Mouse (Mus musculus) MEL (cell line): ENCODE data around the gene Tmem184b. TPM values are rescaled to one million over a fixed set of nuclear protein-coding genes. Genes with fewer than 3 reads are reported as not detected.

ENCODE experiments used
- DNase-seq: peaks from one replicate; pipeline ENCODE4 v3.0.0; 2011; ENCODE audit warnings: low read depth, low spot score
- H3K27ac ChIP-seq: 2 replicates; pipeline ENCODE4 v1.5.1; 2012; ENCODE audit warnings: low read depth, mild to moderate bottlenecking, control low read depth, low read length, moderate library complexity; ENCODE audit not compliant: control insufficient read depth
- H3K27me3 ChIP-seq, 2 experiments: fragments of 150-350 bp in 1 of 2; sonication (generic) in 1 of 2; 2 replicates each; pipeline ENCODE4 v1.6.1; 2012; ENCODE audit warnings: low read length in 2 of 2, mild to moderate bottlenecking in 2 of 2, improper control_type of control experiment in 1 of 2, moderate library complexity in 1 of 2; ENCODE audit not compliant: insufficient read depth in 2 of 2, control insufficient read depth in 1 of 2
- H3K36me3 ChIP-seq, 2 experiments: 2 replicates each; pipeline ENCODE4 v1.6.1; 2012 to 2014; ENCODE audit warnings: low read length in 2 of 2, improper control_type of control experiment in 1 of 2, inconsistent platforms in 1 of 2, mild to moderate bottlenecking in 1 of 2; ENCODE audit not compliant: insufficient read depth in 2 of 2, control insufficient read depth in 1 of 2
- H3K4me1 ChIP-seq, 2 experiments: fragments of 150-350 bp in 1 of 2; sonication (generic) in 1 of 2; 2 replicates each; pipeline ENCODE4 v1.6.1; 2012; ENCODE audit warnings: low read length in 2 of 2, improper control_type of control experiment in 1 of 2, mild to moderate bottlenecking in 1 of 2; ENCODE audit not compliant: insufficient read depth in 2 of 2, control insufficient read depth in 1 of 2
- H3K4me3 ChIP-seq, 2 experiments: fragments of 150-350 bp in 1 of 2; sonication (generic) in 1 of 2; 2 replicates each; pipeline ENCODE4 v1.5.1; 2012; ENCODE audit warnings: low read depth in 2 of 2, low read length in 2 of 2, mild to moderate bottlenecking in 2 of 2, moderate library complexity in 2 of 2, control low read depth in 1 of 2, improper control_type of control experiment in 1 of 2; ENCODE audit not compliant: control insufficient read depth in 1 of 2, insufficient read depth in 1 of 2
- H3K79me2 ChIP-seq: 2 replicates; pipeline ENCODE4 v1.6.1; 2012; ENCODE audit warnings: mild to moderate bottlenecking, low read length, moderate library complexity; ENCODE audit not compliant: control insufficient read depth, poor library complexity, insufficient read depth
- H3K9ac ChIP-seq: 2 replicates; pipeline ENCODE4 v1.6.1; 2012; ENCODE audit warnings: low read depth, mild to moderate bottlenecking, control low read depth, low read length, moderate library complexity; ENCODE audit not compliant: control insufficient read depth, poor library complexity, severe bottlenecking
- H3K9me3 ChIP-seq: fragments of 150-350 bp; sonication (generic); replicated peaks from 2 replicates; pipeline ENCODE4 v1.6.1; 2012; ENCODE audit warnings: mild to moderate bottlenecking, low read length, improper control_type of control experiment, moderate library complexity; ENCODE audit not compliant: insufficient read depth
- BHLHE40 ChIP-seq: IDR thresholded peaks from 2 replicates; pipeline ENCODE4 v1.6.1; 2012; ENCODE audit warnings: low read depth, mild to moderate bottlenecking, inconsistent platforms, low read length, improper control_type of control experiment, borderline replicate concordance
- CHD1 ChIP-seq: IDR thresholded peaks from 2 replicates; pipeline ENCODE4 v1.6.1; 2012; ENCODE audit warnings: low read depth, mild to moderate bottlenecking, inconsistent platforms, low read length, improper control_type of control experiment
- CTCF ChIP-seq, 3 experiments: IDR thresholded peaks in 2 of 3; conservative IDR thresholded peaks in 1 of 3; 2 replicates each; pipeline ENCODE4 v1.5.1; 2011 to 2012; ENCODE audit warnings: low read length in 3 of 3, low read depth in 2 of 3, mild to moderate bottlenecking in 2 of 3, improper control_type of control experiment in 1 of 3, inconsistent platforms in 1 of 3, mixed read lengths in 1 of 3, moderate library complexity in 1 of 3; ENCODE audit not compliant: control insufficient read depth in 1 of 3, insufficient read depth in 1 of 3, poor library complexity in 1 of 3, severe bottlenecking in 1 of 3
- ELF1 ChIP-seq: IDR thresholded peaks from 2 replicates; pipeline ENCODE4 v1.6.1; 2014; ENCODE audit warnings: low read depth, mild to moderate bottlenecking, inconsistent platforms, low read length, improper control_type of control experiment, moderate library complexity
- ETS1 ChIP-seq: IDR thresholded peaks from 2 replicates; pipeline ENCODE4 v1.6.1; 2012; ENCODE audit warnings: low read depth, mild to moderate bottlenecking, inconsistent platforms, low read length, improper control_type of control experiment, moderate library complexity
- HCFC1 ChIP-seq: IDR thresholded peaks from 2 replicates; pipeline ENCODE4 v1.6.1; 2012; ENCODE audit warnings: low read depth, mild to moderate bottlenecking, inconsistent platforms, low read length, improper control_type of control experiment, moderate library complexity
- JUND ChIP-seq: IDR thresholded peaks from 2 replicates; pipeline ENCODE4 v1.6.1; 2011; ENCODE audit warnings: low read depth, mild to moderate bottlenecking, improper control_type of control experiment, low read length
- MAFK ChIP-seq: IDR thresholded peaks from 2 replicates; pipeline ENCODE4 v1.6.1; 2011; ENCODE audit warnings: low read depth, mild to moderate bottlenecking, low read length, improper control_type of control experiment, borderline replicate concordance
- MAZ ChIP-seq: IDR thresholded peaks from 2 replicates; pipeline ENCODE4 v1.6.1; 2012; ENCODE audit warnings: low read depth, mild to moderate bottlenecking, inconsistent platforms, low read length, improper control_type of control experiment
- MEF2A ChIP-seq: IDR thresholded peaks from 2 replicates; pipeline ENCODE4 v1.6.1; 2014; ENCODE audit warnings: low read depth, mild to moderate bottlenecking, inconsistent platforms, low read length, improper control_type of control experiment; ENCODE audit not compliant: poor library complexity, insufficient replicate concordance, severe bottlenecking; ENCODE audit errors: extremely low read depth
- MYC ChIP-seq: IDR thresholded peaks from 2 replicates; pipeline ENCODE4 v1.6.1; 2011; ENCODE audit warnings: low read depth, mild to moderate bottlenecking, low read length, improper control_type of control experiment, moderate library complexity
- NELFE ChIP-seq: IDR thresholded peaks from 2 replicates; pipeline ENCODE4 v1.6.1; 2011; ENCODE audit warnings: low read depth, low read length, improper control_type of control experiment
- NRF1 ChIP-seq: IDR thresholded peaks from 2 replicates; pipeline ENCODE4 v1.6.1; 2014; ENCODE audit warnings: low read depth, mild to moderate bottlenecking, inconsistent platforms, low read length, improper control_type of control experiment, moderate library complexity; ENCODE audit not compliant: poor library complexity, insufficient read depth, severe bottlenecking
- POLR2AphosphoS5 ChIP-seq: IDR thresholded peaks from 2 replicates; pipeline ENCODE4 v1.6.1; 2012; ENCODE audit warnings: low read depth, borderline replicate concordance, mild to moderate bottlenecking, inconsistent platforms, low read length, moderate library complexity, mixed read lengths
- RAD21 ChIP-seq: IDR thresholded peaks from 2 replicates; pipeline ENCODE4 v1.6.1; 2011; ENCODE audit warnings: mild to moderate bottlenecking, low read depth, low read length, improper control_type of control experiment
- SIN3A ChIP-seq: IDR thresholded peaks from 2 replicates; pipeline ENCODE4 v1.6.1; 2012; ENCODE audit warnings: low read length, improper control_type of control experiment, inconsistent platforms
- SMC3 ChIP-seq: IDR thresholded peaks from 2 replicates; pipeline ENCODE4 v1.6.1; 2011; ENCODE audit warnings: low read depth, low read length, improper control_type of control experiment
- UBTF ChIP-seq: IDR thresholded peaks from 2 replicates; pipeline ENCODE4 v1.6.1; 2012; ENCODE audit warnings: low read depth, mild to moderate bottlenecking, inconsistent platforms, low read length, improper control_type of control experiment, moderate library complexity, borderline replicate concordance; ENCODE audit not compliant: insufficient read depth
- USF1 ChIP-seq: IDR thresholded peaks from 2 replicates; pipeline ENCODE4 v1.6.1; 2014; ENCODE audit warnings: low read depth, mild to moderate bottlenecking, inconsistent platforms, low read length, improper control_type of control experiment, moderate library complexity
- USF2 ChIP-seq, 2 experiments: IDR thresholded peaks; 2 replicates each; pipeline ENCODE4 v1.6.1; 2011 to 2012; ENCODE audit warnings: improper control_type of control experiment in 2 of 2, low read length in 2 of 2, borderline replicate concordance in 1 of 2, inconsistent platforms in 1 of 2, low read depth in 1 of 2, mild to moderate bottlenecking in 1 of 2; ENCODE audit not compliant: insufficient read depth in 1 of 2
- ZNF384 ChIP-seq: IDR thresholded peaks from 2 replicates; pipeline ENCODE4 v1.6.1; 2012; ENCODE audit warnings: low read depth, mild to moderate bottlenecking, inconsistent platforms, low read length, improper control_type of control experiment
- polyA plus RNA-seq, 2 experiments: library from polyadenylated mRNA; stranded (reverse) in 1 of 2; unstranded in 1 of 2; fragments of >175 nt in 1 of 2; fragments of >200 nt in 1 of 2; gene quantifications; 2 replicates each; pipeline versions ENCODE4 v1.2.1 to v1.2.4; 2012; ENCODE audit warnings: low replicate concordance in 2 of 2, low read depth in 1 of 2; ENCODE audit not compliant: insufficient read length in 2 of 2, insufficient read depth in 1 of 2, missing spikeins in 1 of 2
- total RNA-seq: library from RNA; depleted of rRNA; stranded (reverse); fragments of 300-350 nt; gene quantifications from 2 replicates; pipeline ENCODE4 v1.2.3, GENCODE M21; 2012

Tmem184b gene
- total and polyA plus RNA-seq, 3 experiments: 7.5 to 28.4 TPM; not detected in 1

- Histone ChIP-seq H3K9ac (no peak overlapping the region), H3K4me3 (no peak overlapping the region), H3K27ac (no peak overlapping the region), H3K27me3 (no peaks in the 10 kb centered on the region), H3K79me2 (0 out of 2 replicates have a peak, but pooled peaks cover 1% of the 10 kb centered on the region), H3K36me3 (peaks cover 0 to 4% of the 10 kb centered on the region in 2 experiments; a peak in 1 of 4 replicates), H3K4me1 (peaks cover 0 to 5% of the 10 kb centered on the region in 2 experiments; a peak in 2 of 4 replicates), H3K9me3 (no peaks in the 10 kb centered on the region)
- TF ChIP-seq POLR2AphosphoS5 (no peak), JUND (no peak), USF2 (IDR thresholded peaks at IDR 0.05; ENCODE audit: borderline replicate concordance in 1 of 2, insufficient read depth in 1 of 2, low read depth in 1 of 2, low read length in 2 of 2) (no peak), CTCF (IDR thresholded peaks at IDR 0.05 in 2 of 3, conservative IDR thresholded peaks at IDR 0.05 in 1 of 3; ENCODE audit: control insufficient read depth in 1 of 3, insufficient read depth in 1 of 3, low read depth in 2 of 3, low read length in 3 of 3, poor library complexity in 1 of 3, severe bottlenecking in 1 of 3) (no peak), ELF1 (no peak), MYC (no peak), MAFK (no peak), HCFC1 (no peak), RAD21 (no peak), SMC3 (no peak), CHD1 (no peak), USF1 (no peak), ETS1 (no peak)
- DNase-seq: no peak
Measured at GRCm38 (mm10) chr15:79390434-79390833, 12.9 kb downstream of the Tmem184b start.

GRCm38 (mm10) chr15:79388171-79388570 lies 15.2 kb downstream of the Tmem184b start:
- Histone ChIP-seq H3K36me3 (peaks cover 0 to 4% of the 10 kb centered on the region in 2 experiments; a peak in 1 of 4 replicates), H3K4me1 (peaks cover 0 to 5% of the 10 kb centered on the region in 2 experiments; a peak in 2 of 4 replicates), H3K79me2 (no peaks in the 10 kb centered on the region)

More at GRCm38 (mm10) chr15:79388171-79388570, 15.2 kb downstream of the Tmem184b start:
- DNase-seq: no peak
- no peaks in the 10 kb centered on the region for H3K27me3 ChIP-seq
- H3K4me3 ChIP-seq: no peak overlapping the region
- no peaks in the 10 kb centered on the region for H3K9me3 ChIP-seq
- no peak overlapping the region for H3K27ac ChIP-seq
- TF ChIP-seq UBTF (no peak), USF2 (IDR thresholded peaks at IDR 0.05; ENCODE audit: borderline replicate concordance in 1 of 2, insufficient read depth in 1 of 2, low read depth in 1 of 2, low read length in 2 of 2) (no peak), MEF2A (no peak), BHLHE40 (no peak), HCFC1 (no peak), JUND (no peak), NRF1 (no peak), ELF1 (no peak), SIN3A (no peak), MAZ (no peak), ZNF384 (no peak), NELFE (no peak)
- H3K9ac ChIP-seq: no peak overlapping the region
